Mouse (Mus musculus): ENCODE results near the gene Fthl17a. TPM values are rescaled to one million over a fixed set of nuclear protein-coding genes. Genes with fewer than 3 reads are reported as not detected.

The Fthl17a gene
- 0.19 and 0.22 TPM in 2 replicates for polyA plus RNA-seq (2012; rRNA removed)

DNA sequence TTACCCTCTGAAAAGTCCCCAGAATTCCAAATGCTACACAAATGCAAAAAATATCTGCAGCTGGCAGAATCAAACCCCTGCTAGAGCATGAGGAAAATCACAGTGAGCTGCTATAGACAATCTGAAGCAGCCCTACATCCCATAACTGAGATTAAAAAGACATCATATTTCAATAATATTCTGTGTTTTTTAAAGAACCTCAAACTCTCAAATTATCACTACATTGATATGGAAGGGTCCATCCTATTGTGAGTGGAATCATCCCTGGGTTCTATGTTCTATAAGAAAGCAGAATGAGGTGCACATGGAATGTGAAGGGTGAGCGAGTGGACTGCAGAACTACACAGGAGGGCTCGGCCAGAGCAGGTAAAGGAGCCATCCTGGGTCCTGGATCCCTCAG is at the start of gene Fthl17a:
Gene Fthl17a, plus strand, starts transcription at position 301 of the 400 bp plus-strand sequence.
- DNase-seq (ENCODE audit: low read depth) = no peak

DNA sequence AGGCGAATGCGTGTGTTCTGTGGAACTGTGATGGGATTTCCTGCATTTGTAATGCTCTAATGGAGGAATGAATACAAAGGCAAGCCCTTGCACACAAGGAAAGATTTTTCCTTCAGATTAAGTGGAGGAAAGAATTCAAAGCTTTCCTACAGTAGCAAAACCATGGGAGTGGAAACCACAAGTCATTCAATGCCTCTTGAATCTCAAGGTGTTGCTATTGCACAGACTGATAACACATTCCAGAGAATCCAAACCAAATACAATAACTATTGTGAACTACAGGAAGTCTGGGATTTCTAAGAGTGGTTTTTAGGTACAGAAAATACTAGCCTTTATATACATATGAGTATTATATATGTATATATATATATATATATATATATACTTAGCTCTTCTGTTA is 42.5 kb upstream of the Fthl17a start:
- no peak for DNase-seq (ENCODE audit: low read depth)

DNA sequence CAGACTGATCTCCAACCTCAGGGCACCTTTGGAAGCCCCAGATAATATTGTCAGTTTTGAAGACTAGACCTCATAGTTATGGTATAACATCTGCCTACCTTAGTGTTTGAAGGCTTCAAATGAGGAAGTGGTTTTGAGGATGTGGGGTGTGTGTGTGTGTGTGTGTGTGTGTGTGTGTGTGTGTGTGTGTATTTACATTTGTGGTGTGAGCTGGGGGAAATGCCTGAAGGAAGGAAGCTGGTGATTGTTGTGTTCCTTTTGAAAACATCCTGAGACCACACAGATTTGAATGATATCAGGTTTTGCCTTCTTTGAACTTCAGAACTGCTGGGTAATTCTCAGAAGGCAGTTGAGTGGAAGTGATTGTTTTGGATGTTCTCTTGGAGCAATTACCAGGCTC is 22.6 kb upstream of the Fthl17a start:
- no peak for DNase-seq (ENCODE audit: low read depth)

DNA sequence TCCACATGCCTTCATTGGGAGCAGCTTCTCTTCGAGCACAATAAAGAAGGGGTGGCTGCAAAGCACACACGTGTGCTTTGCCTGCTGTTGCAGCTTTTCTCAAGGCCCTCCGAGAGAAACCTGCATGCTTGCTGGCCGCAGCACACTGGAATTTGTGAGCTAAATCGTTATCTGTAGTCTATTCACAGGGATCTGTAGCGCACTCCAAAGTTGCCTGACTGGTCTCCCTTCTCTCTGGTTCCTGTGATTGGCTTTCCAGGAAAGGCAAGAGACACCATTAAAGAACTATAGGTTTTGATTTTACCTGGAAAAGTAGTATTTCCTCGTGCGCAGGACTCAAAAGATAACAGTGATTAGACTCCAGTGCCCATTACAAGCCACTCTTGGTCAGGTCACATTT is 22.3 kb downstream of the Fthl17a start:
- no peak for DNase-seq (ENCODE audit: low read depth)

DNA sequence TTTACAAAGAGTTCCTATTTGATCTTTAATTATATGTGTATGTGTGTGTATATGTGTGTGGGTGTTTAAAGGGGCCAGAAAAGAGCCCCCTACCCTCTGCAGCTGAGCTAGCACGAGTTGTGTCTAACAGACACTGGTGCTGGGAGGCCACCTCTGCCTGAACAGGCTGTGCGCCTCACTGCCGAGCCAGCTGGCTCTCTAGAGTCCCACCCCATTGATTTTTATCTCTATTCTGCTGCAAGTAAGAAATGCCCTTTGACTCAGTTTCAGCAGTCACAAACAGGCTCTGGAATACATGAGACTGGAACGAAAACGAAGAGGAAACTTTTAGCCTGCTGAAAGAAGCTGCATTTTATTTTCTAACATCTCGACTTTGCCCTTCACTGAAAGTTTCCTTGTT is 22.8 kb downstream of the Fthl17a start:
- DNase-seq (ENCODE audit: low read depth) = no peak

DNA sequence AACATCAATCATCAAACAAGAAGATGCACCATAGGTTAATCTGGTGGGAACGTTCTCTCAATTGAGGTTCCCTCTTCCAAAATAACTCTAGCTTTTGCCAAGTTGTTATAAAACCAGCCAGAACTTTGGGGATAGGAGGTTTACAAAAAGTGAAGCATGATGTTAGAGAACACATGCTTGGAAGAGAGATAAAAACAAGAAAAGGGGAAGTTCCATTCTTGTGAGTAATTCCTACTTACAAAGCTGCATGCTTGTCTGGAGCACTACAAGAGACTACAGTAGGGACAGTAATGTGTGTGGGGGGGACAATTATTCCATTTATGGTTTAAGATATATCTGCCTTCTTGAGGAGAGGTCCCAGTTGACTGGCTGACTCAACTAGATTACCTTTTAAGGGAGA is 40.4 kb downstream of the Fthl17a start:
- DNase-seq (ENCODE audit: low read depth) = no peak

DNA sequence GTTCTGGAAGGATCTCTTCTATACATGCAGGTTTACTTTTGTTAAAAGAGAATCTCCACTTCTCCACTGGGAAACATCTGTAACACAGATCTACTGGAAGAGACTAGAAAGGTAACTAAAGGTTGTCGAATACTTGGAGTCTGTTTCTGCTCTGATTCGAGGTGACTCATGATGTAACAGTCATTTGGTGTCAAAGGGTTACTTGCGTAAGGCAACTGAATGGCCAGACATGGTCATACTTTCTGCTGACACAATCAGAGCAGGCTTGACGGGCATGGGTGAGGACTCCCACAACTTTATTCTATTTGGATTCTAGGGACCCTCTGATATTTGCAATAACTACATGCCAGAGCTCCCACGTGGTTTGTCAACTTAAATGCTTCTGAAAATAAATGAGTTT is 43.3 kb downstream of the Fthl17a start:
- no peak for DNase-seq (ENCODE audit: low read depth)

DNA sequence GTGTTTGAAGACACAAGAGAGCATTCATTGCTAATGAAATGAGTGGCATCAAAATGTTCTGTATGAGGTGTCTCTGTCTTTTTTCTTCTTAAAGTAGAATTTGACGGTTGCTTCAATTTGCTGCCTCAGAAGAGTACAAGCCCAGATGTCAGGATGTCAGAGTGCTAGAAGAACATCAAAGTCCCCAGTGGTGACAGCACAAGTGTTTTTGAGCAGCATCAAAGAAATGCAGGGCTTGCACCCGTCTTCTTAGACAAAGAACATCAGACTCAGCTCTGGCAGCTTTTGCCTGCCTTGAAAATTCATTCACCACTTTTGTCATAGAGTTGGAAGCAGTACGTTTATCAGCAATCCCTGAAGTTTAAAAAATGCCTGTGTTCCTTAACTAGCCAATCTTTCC is 44.5 kb downstream of the Fthl17a start:
- no peak for DNase-seq (ENCODE audit: low read depth)

DNA sequence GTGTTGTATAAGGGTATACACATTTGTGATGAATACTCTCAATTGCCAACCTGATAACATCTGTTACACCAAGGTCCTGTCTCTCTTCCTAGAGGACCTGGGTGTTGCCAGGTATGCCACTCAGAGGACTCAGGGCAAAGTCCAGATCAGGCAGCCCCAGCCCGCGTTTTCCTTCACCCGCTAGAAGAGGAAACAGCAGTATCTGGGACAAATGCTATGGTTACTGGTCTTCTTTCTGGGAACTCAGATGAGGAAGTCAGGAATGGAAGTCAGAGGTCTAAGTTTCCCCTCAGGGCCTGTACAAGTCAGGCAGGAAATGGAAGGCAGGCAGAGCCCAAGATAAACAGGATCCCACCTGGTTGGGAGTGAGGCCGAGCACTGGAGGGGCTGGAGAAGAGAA is 55.2 kb downstream of the Fthl17a start:
- no peak for DNase-seq (ENCODE audit: low read depth)

DNA sequence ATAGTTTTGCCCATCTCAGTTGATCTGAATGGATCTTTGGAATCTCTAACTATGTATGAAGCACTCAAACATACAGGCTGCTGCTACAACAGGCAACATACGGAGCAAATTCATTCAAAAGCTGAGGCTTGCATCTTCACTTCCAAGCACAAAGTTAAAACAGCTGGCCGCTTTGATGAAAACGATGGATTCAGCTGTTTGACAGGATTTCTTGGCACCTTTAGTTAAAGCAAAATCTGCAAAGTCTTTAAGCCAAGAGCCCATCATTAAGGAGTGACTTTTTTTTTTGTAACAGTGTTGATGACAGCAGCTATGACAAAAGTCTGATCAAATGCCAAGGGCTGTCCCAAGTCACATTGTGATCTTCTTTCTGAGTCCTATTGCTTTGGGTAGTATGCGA is 69.1 kb downstream of the Fthl17a start:
- no peak for DNase-seq (ENCODE audit: low read depth)

DNA sequence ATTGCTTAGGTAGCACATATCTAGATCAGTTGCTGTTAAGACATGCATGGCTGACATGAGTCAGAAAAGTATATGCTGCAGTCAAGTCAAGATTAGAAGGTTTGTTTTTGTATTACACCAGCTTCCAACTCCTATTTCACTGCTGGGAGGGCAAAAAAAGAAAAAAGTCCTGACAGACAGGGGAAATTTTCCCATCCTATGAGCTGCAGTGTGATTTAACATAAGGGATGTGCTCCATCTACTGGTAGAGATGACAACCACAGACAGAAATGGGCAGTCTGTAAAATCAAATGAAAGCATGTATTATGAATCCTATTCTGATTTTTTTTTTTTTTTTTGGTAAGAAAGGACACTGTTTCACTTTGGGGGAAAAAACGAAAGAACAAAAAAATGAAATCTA is 69.7 kb downstream of the Fthl17a start:
- DNase-seq (ENCODE audit: low read depth) = no peak
